Mouse (Mus musculus) liver, embryonic 13.5 days (tissue): ENCODE measurements around the gene Auts2. TPM values are rescaled to one million over a fixed set of nuclear protein-coding genes. Genes with fewer than 3 reads are reported as not detected.

Experiments
- ATAC-seq: fragments of 200-750 bp; cut with Nextera tagmentation; 2 replicates; pipeline ENCODE4 v1.8.0; 2017; ENCODE audit warnings: low read depth, mild to moderate bottlenecking, moderate number of reproducible peaks, moderate library complexity
- DNase-seq: peaks from one replicate; pipeline ENCODE4 v3.0.0; 2022
- H3K27ac ChIP-seq: fragments of 300-500 bp; sonication (generic); 2 replicates; pipeline ENCODE4 v1.5.1; 2015; ENCODE audit warnings: moderate library complexity, mild to moderate bottlenecking, inconsistent platforms
- H3K27me3 ChIP-seq: fragments of 300-500 bp; sonication (generic); 2 replicates; pipeline ENCODE4 v1.6.1; 2015; ENCODE audit warnings: mild to moderate bottlenecking, inconsistent platforms
- H3K36me3 ChIP-seq: fragments of 300-500 bp; sonication (generic); 2 replicates; pipeline ENCODE4 v1.6.1; 2015; ENCODE audit warnings: mild to moderate bottlenecking, inconsistent platforms
- H3K4me1 ChIP-seq: fragments of 300-500 bp; sonication (generic); replicated peaks from 2 replicates; pipeline ENCODE4 v1.6.1; 2015; ENCODE audit warnings: inconsistent platforms
- H3K4me2 ChIP-seq: fragments of 300-500 bp; sonication (generic); 2 replicates; pipeline ENCODE4 v1.6.1; 2015; ENCODE audit warnings: inconsistent platforms, mild to moderate bottlenecking, moderate library complexity
- H3K4me3 ChIP-seq: fragments of 300-500 bp; sonication (generic); replicated peaks from 2 replicates; pipeline ENCODE4 v1.5.1; 2015; ENCODE audit warnings: mild to moderate bottlenecking, inconsistent platforms
- H3K9ac ChIP-seq: fragments of 300-500 bp; sonication (generic); 2 replicates; pipeline ENCODE4 v1.6.1; 2015; ENCODE audit warnings: mild to moderate bottlenecking, inconsistent platforms
- H3K9me3 ChIP-seq: fragments of 300-500 bp; sonication (generic); replicated peaks from 2 replicates; pipeline ENCODE4 v1.6.1; 2016; ENCODE audit warnings: inconsistent platforms
- WGBS: fragments of 180-500 bp; shearing (Covaris S2); methylation state at CpG from one replicate; pipeline ENCODE4 v1.1.7; 2015; ENCODE audit not compliant: insufficient replicate concordance; 5-methylcytosine and 5-hydroxymethylcytosine counted together
- polyA plus RNA-seq: library from polyadenylated mRNA; unstranded; fragments of >200 nt; fragmentation: Nextera tagmentation; extraction: Ambion mirVana; gene quantifications from 2 replicates; pipeline ENCODE4 v1.2.1, GENCODE M21; 2015

The Auts2 gene
- polyA plus RNA-seq, 1 experiment from 2014 or later: 1.5 TPM

DNA sequence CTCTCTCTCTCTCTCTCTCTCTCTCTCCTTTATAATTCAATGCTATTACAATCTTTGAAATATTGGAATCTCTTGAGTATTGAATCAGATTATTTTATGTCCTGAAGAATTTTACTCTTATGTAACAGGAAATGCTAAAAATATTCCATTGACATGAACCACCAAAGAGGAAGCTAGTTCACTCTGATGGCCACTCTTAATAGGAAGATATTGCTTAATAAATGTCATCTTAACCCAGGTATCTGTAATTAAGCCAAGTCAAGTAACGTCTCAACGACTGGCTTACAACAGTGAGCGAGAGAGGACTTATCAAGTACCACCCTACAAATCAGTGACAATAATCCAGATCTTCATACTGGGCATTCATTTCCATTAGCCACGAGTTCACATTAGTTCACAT, 440.7 kb downstream of the Auts2 start:
- Histone ChIP-seq H3K9me3 (no peaks in the 10 kb centered on the region), H3K36me3 (no peaks in the 10 kb centered on the region), H3K27me3 (no peaks in the 10 kb centered on the region), H3K4me2 (no peak overlapping the region), H3K4me1 (no peaks in the 10 kb centered on the region), H3K27ac (no peak overlapping the region), H3K9ac (no peak overlapping the region), H3K4me3 (no peak overlapping the region)
- ATAC-seq: no peak
- WGBS: 70% methylated on average over 4 of the region's 4 CpGs
- no peak for DNase-seq

DNA sequence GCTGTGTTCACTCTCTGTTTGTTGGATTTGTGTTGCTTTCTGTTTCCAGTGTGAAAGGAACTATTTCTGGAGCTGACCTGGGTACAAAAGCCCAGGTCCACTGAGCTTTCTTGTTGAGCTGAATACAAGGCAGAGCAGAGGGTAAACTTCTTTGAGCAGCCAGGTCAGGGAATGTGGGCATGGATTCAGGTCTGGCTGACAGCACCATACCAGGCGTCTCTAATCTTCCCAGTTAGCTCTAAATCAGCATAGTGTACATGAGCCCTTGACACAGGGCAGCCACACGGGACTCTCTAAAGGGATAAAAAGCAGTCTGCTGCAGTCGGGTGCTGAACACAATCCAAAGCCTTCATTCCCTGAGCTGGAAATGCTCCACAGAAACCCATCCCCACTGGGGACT, 444.7 kb downstream of the Auts2 start:
- no peaks in the 10 kb centered on the region for H3K27me3 ChIP-seq
- H3K36me3 ChIP-seq: no peaks in the 10 kb centered on the region
- no peaks in the 10 kb centered on the region for H3K9me3 ChIP-seq
- ATAC-seq (0 out of 2 replicates have a peak, but pooled peaks have one; percentile 12), DNase-seq (no peak)
- no peak overlapping the region for H3K27ac ChIP-seq
- H3K9ac ChIP-seq: no peak overlapping the region
- WGBS: 45% methylated on average over 3 of the region's 3 CpGs
- no peaks in the 10 kb centered on the region for H3K4me1 ChIP-seq
- no peak overlapping the region for H3K4me3 ChIP-seq
- no peak overlapping the region for H3K4me2 ChIP-seq

DNA sequence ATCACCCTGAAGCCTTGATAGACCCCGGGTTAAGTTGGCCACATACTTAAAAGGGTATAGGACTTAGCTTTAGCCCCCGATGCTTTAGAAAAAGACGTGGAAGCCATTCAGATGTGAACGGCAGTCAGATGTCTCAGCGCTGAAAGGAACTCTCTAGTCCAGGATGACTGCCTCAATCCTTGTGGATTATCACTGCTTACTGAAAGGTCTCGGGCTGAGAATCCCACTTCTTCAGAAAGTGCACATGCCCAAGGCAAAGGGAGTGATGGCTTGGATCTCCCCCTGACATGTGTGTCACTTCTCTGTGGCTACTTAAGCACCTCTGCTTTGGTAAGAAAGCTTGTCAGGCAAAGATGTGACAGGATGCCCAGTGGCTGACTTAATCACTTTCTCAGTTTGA, 450.4 kb downstream of the Auts2 start:
- no peak overlapping the region for H3K27ac ChIP-seq
- H3K4me2 ChIP-seq: no peak overlapping the region
- H3K27me3 ChIP-seq: no peaks in the 10 kb centered on the region
- ATAC-seq (no peak), DNase-seq (no peak)
- H3K9ac ChIP-seq: no peak overlapping the region
- no peaks in the 10 kb centered on the region for H3K4me1 ChIP-seq
- H3K36me3 ChIP-seq: no peaks in the 10 kb centered on the region
- 71% methylated on average over 6 of the region's 6 CpGs for WGBS
- H3K4me3 ChIP-seq: no peak overlapping the region
- H3K9me3 ChIP-seq: no peaks in the 10 kb centered on the region

DNA sequence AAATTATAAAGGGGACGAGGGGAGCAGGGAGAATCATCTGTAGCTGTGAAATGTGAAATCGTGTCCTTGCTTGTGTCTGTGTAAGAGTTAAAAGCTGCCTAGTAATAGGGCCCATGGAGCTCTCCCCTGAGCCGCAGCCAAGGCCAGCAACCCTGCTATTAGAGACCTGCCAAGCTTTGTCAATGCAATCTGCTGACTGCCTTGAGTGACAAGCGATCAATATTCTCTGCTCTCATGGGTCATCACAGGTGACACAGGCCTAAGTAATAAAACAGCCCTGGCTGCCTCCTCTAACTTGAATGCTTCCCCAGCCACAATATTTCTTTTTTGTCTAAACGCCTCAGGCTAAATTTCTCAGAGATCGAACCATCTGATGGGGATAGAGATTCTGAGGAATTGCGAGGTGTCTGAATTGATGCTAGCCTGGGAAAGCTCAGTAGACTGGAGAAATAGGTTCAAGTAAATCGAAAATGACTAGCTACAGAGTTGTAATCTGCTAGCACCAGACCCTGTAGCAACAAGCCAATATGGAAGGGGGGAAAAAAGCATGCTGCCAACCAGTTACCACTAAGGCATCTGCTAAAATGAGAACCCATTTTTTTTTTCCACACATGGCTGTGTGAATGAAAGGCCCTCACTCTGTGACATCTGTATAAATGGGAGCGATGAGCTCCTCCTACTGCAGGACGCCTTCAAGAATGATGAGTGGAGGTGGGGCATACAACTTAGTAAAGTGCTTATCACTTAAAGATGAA, 453.5 kb downstream of the Auts2 start:
- WGBS: 62% methylated on average over 10 of the region's 10 CpGs
- Histone ChIP-seq H3K27me3 (no peaks in the 10 kb centered on the region), H3K9ac (no peak overlapping the region), H3K4me3 (no peak overlapping the region), H3K9me3 (no peaks in the 10 kb centered on the region), H3K27ac (no peak overlapping the region), H3K4me2 (no peak overlapping the region), H3K36me3 (no peaks in the 10 kb centered on the region), H3K4me1 (no peaks in the 10 kb centered on the region)
- DNase-seq (peak; percentile 2), ATAC-seq (0 out of 2 replicates have a peak, but pooled peaks have one; percentile 31)

DNA sequence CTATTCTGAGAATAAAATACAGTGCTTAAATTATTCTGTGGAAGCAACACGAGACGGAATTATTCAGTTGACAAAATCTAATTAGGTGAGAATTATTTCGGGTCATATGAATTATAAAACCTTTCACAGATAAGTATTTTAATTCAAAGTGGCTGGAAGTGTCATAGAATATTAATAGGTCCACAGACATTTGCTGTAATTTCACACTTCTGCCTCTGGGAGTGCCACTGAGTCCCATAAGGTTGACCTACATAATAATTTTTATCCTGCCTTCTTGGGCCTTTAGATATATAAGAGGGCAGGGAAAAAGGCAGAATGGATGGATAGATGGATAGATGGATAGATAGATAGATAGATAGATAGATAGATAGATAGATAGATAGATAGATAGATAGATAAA, 454.6 kb downstream of the Auts2 start:
- H3K9me3 ChIP-seq: no peaks in the 10 kb centered on the region
- no peak overlapping the region for H3K9ac ChIP-seq
- H3K27ac ChIP-seq: no peak overlapping the region
- DNase-seq (no peak), ATAC-seq (no peak)
- 67% methylated on average over 3 of the region's 3 CpGs for WGBS
- no peaks in the 10 kb centered on the region for H3K27me3 ChIP-seq
- no peaks in the 10 kb centered on the region for H3K4me1 ChIP-seq
- H3K4me3 ChIP-seq: no peak overlapping the region
- H3K36me3 ChIP-seq: no peaks in the 10 kb centered on the region
- H3K4me2 ChIP-seq: no peak overlapping the region

DNA sequence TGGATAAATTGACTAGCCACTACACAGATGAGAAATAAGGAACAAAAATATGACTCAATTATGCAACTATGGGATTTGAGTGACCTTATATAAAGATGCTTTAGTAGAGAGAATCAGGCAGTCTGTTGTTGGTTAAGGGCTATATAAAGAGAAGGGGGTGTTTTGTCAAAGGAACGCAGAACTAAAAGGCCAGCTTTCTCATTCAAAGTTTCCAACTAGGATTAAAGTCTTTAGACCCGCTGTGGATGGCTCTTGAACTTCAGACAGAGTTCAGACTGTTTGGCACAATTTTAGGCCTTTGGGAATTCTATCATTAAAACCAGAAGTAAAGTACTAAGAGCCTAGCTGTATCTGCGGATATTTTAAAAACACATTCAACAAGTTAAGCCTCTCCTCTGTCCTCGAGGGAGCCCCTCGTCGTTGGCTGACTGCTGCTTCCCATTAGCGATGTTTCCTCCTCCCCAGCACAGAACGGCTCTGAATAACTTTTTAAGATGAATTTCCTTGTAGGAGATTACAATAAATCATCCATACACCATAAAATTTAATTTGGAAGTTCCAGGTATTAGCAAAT, 459.3 kb downstream of the Auts2 start:
- no peaks in the 10 kb centered on the region for H3K9me3 ChIP-seq
- no peak overlapping the region for H3K27ac ChIP-seq
- H3K4me1 ChIP-seq: no peaks in the 10 kb centered on the region
- H3K4me2 ChIP-seq: no peak overlapping the region
- ATAC-seq (no peak), DNase-seq (no peak)
- no peaks in the 10 kb centered on the region for H3K27me3 ChIP-seq
- H3K9ac ChIP-seq: no peak overlapping the region
- no peaks in the 10 kb centered on the region for H3K36me3 ChIP-seq
- WGBS: 55% methylated on average over 8 of the region's 8 CpGs
- no peak overlapping the region for H3K4me3 ChIP-seq

DNA sequence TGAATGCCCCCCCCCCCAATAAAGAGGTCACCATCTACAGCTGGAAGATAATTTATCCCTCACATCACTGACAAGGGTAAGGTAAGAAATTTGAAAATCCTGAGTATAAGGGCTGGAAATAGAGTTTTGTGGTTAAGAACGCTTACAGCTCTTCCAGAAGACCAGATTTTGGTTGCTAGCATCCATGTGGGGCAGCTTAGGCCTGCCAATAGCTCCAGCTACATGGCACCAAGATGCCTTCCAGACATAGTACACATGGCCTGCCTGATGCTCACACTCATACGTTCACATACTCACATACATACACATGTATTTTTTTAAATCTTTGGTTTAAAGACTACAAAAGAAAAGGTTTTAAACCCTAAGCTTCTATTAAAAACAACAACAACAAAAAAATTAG, 467.2 kb downstream of the Auts2 start:
- 54% methylated on average over 2 of the region's 2 CpGs for WGBS
- no peak overlapping the region for H3K4me2 ChIP-seq

GRCm38 (mm10) chr5:132074724-132075374, 468.3 kb downstream of the Auts2 start:
- DNase-seq (no peak), ATAC-seq (no peak)
- no peak overlapping the region for H3K4me3 ChIP-seq
- no peaks in the 10 kb centered on the region for H3K36me3 ChIP-seq
- H3K27ac ChIP-seq: no peak overlapping the region
- no peaks in the 10 kb centered on the region for H3K4me1 ChIP-seq
- no peak overlapping the region for H3K4me2 ChIP-seq
- H3K27me3 ChIP-seq: no peaks in the 10 kb centered on the region
- WGBS: 61% methylated on average over 19 of the region's 19 CpGs
- H3K9ac ChIP-seq: no peak overlapping the region
- no peaks in the 10 kb centered on the region for H3K9me3 ChIP-seq

More for the DNA sequence above, 467.2 kb downstream of the Auts2 start:
- H3K36me3 ChIP-seq: no peaks in the 10 kb centered on the region
- no peak overlapping the region for H3K9ac ChIP-seq
- DNase-seq (no peak), ATAC-seq (no peak)
- no peaks in the 10 kb centered on the region for H3K27me3 ChIP-seq
- no peaks in the 10 kb centered on the region for H3K9me3 ChIP-seq
- no peak overlapping the region for H3K27ac ChIP-seq
- no peak overlapping the region for H3K4me3 ChIP-seq
- H3K4me1 ChIP-seq: no peaks in the 10 kb centered on the region

GRCm38 (mm10) chr5:132074360-132074723, 468.8 kb downstream of the Auts2 start:
- ATAC-seq (no peak), DNase-seq (no peak)
- WGBS: 53% methylated on average over 11 of the region's 11 CpGs
- Histone ChIP-seq H3K9ac (no peak overlapping the region), H3K36me3 (no peaks in the 10 kb centered on the region), H3K4me3 (no peak overlapping the region), H3K9me3 (no peaks in the 10 kb centered on the region), H3K4me2 (no peak overlapping the region), H3K27me3 (no peaks in the 10 kb centered on the region), H3K4me1 (no peaks in the 10 kb centered on the region), H3K27ac (no peak overlapping the region)

DNA sequence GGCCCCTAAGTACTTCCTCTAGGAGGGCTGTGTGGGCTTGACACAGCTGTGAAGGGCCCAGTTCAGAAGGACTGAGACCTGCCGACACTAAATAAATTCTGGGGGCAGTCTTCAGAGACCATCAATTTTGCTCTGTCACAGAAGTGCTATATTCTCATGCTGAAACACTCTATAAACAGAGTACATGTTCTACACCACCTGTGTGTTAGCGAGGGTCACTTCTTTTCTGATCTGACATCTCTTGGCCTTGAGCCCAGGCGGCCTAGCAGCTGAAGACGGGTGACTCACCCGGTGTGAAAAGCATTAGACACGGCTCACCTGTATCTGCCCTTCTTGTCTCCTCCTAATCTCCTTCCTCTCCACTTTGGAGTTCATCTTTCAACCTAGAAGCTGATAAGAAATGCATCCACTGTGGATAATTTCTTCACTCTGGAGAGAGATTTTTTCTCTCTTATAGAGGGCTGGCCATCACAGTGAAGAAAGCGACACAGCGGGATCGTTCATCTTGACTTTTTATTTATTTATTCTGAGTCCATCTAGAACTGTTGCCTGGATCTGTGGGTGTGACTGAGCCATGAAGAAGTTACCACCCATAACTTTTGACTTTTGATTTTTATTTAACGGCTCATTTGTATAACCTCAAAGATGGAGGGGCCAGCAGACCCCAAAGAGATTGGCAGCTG, 469.3 kb downstream of the Auts2 start:
- Histone ChIP-seq H3K4me3 (no peak overlapping the region), H3K4me2 (no peak overlapping the region), H3K9ac (no peak overlapping the region), H3K9me3 (no peaks in the 10 kb centered on the region), H3K27ac (no peak overlapping the region), H3K27me3 (no peaks in the 10 kb centered on the region), H3K36me3 (no peaks in the 10 kb centered on the region), H3K4me1 (no peaks in the 10 kb centered on the region)
- ATAC-seq (no peak), DNase-seq (no peak)
- 61% methylated on average over 10 of the region's 10 CpGs for WGBS

DNA sequence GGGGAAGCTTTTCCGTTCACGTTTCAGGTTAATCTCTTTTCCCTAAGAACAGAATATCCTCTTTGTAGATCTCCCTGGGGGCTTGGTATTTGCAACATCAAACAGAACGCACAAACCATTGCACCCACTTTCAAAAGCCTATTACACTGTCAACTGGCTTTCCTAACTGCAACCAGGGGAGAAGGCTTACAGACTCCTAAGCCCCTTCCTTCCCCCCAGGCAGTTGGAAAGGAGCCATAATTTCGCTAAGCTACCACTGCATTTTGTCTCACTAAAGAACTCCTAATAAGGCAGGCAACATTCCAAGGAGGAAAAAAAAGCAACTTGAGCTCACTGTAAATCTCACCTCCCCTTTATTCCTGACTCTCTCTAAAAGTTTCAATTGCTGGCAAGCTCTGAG, 470.8 kb downstream of the Auts2 start:
- Histone ChIP-seq H3K4me3 (no peak overlapping the region), H3K4me2 (no peak overlapping the region), H3K36me3 (no peaks in the 10 kb centered on the region), H3K27ac (no peak overlapping the region), H3K9ac (no peak overlapping the region), H3K9me3 (no peaks in the 10 kb centered on the region), H3K27me3 (no peaks in the 10 kb centered on the region), H3K4me1 (no peaks in the 10 kb centered on the region)
- no peak for ATAC-seq
- 47% methylated on average over 4 of the region's 4 CpGs for WGBS
- DNase-seq: no peak
